Mouse (Mus musculus): ENCODE data around the gene Commd4. TPM values are rescaled to one million over a fixed set of nuclear protein-coding genes. Genes with fewer than 3 reads are reported as not detected.
"Not testable (repeated sequence)": the region's sequence is repeated elsewhere in the genome, so short reads cannot be mapped to it uniquely, and the experiment has no call there.

The Commd4 gene
- 38.6 and 97.6 TPM in 2 replicates for polyA plus RNA-seq (2011; ENCODE audit: insufficient read depth, insufficient read length, low replicate concordance, missing spikeins)

DNA sequence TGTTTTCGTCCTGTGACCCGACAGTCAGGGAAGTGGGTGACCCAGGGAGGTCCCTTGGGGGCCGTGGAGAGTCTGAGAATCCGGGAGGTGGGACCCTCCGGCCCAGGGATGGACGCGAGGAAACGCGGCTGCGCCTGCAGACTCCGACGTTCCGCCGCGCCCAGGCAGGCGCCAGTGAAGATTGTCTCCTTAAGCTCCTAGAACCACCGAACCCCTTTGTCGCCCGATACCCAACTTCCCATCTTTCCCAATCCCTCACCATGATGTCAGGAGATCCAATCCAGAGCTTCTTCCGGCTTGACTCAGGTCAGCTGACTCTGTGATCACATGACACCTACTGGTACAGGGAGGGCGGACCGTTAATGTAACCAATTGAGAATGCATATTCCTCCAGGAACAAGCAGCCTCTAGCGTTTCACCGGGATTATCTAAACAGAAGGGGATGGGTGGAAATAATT is at the start of gene Commd4:
Gene Commd4 (minus strand): TSS at position 319 of the 458 bp plus-strand sequence.
- Histone ChIP-seq H3K27ac (ENCODE audit: control insufficient read depth, insufficient read depth, low read depth, low read length, poor library complexity) (no peak within 1 kb of the TSS), H3K4me1 (ENCODE audit: control insufficient read depth, insufficient read depth, low read length) (peaks cover 2% of the 10 kb centered on the region), H3K4me3 (replicated peaks; ENCODE audit: control insufficient read depth, low read depth, low read length) (peak within 1 kb of the TSS; percentile 74)
- TF ChIP-seq POLR2A (IDR thresholded peaks at IDR 0.05; ENCODE audit: borderline replicate concordance, control insufficient read depth, low read depth, low read length) (no peak; the same call in 1 of the 2 replicates), CTCF (IDR thresholded peaks at IDR 0.05; ENCODE audit: control insufficient read depth, insufficient read depth, low read length) (no peak)
- under 1% methylated on average over 24 of the region's 24 CpGs for WGBS

DNA sequence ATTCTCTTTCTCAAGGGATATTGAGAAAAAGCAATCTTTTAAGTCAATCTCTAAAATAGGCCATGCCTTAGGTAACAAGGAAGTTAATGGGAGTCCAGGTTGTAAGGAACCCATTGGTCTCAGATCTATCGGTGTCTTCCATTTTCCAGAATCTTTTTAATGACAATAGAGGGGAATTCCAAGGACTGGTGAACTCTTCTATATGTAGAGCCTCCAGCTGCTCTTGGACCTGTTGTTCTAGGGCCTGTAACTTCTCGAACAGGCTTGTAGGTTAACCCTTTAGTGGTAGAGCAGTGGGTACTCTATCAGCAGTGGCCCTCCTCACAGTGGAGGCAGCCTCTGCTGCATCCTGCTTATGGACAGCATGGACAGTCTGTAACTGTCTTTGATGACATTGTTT is 48.8 kb upstream of the Commd4 start:
- H3K27ac ChIP-seq (ENCODE audit: control insufficient read depth, insufficient read depth, low read depth, low read length, poor library complexity): no peak overlapping the region
- H3K4me1 ChIP-seq (ENCODE audit: control insufficient read depth, insufficient read depth, low read length): no peaks in the 10 kb centered on the region
- no peak overlapping the region for H3K4me3 ChIP-seq (replicated peaks; ENCODE audit: control insufficient read depth, low read depth, low read length)
- no peak for TF ChIP-seq POLR2A (IDR thresholded peaks at IDR 0.05; ENCODE audit: borderline replicate concordance, control insufficient read depth, low read depth, low read length)
- no peak for TF ChIP-seq CTCF (IDR thresholded peaks at IDR 0.05; ENCODE audit: control insufficient read depth, insufficient read depth, low read length)
- WGBS: 75% methylated on average over 2 of the region's 2 CpGs

DNA sequence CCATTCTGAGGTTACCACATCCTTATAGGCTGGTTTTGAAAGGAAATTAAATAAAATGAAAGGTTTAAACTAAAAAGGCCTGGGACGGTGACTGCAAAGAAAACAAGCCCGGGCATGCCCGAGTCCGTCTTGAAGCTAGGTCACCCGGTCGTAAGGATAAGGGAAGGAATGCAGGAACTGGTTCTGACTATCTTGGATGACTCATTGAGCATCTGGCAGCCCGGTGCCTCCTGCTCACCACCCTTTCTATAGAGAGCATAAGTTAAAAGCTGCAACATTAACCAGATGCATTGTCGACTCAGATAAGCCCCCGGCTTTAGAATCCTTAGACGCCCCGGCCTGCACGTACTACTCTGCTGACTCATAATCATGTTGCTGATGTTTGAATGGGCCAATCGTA is 45.4 kb upstream of the Commd4 start:
- H3K27ac ChIP-seq (ENCODE audit: control insufficient read depth, insufficient read depth, low read depth, low read length, poor library complexity); H3K4me1 ChIP-seq (ENCODE audit: control insufficient read depth, insufficient read depth, low read length); H3K4me3 ChIP-seq (replicated peaks; ENCODE audit: control insufficient read depth, low read depth, low read length): not testable (repeated sequence)
- 66% methylated on average over 13 of the region's 13 CpGs for WGBS

DNA sequence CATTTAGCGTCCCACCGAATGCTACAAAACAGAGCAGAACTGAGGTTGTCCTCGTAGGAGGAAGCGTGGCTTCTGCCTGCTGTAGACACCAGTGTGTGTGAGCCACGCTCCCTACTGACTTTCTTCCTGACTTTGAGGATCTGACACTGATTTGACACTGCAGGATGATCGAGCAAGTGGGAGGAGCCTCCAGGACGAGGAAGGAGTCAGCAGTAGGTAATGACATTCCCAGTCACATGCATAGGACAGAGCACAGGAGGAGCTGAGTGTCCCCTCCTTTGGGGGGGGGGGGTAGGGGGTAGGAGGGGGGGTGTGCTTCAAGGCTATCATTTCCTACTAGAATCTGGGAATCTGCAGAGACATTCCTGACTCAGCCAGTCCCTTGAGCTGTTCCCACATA is 44.9 kb upstream of the Commd4 start:
- no peak for TF ChIP-seq POLR2A (IDR thresholded peaks at IDR 0.05; ENCODE audit: borderline replicate concordance, control insufficient read depth, low read depth, low read length)
- 54% methylated on average over 7 of the region's 7 CpGs for WGBS
- Histone ChIP-seq H3K27ac (ENCODE audit: control insufficient read depth, insufficient read depth, low read depth, low read length, poor library complexity) (no peak overlapping the region), H3K4me3 (replicated peaks; ENCODE audit: control insufficient read depth, low read depth, low read length) (no peak overlapping the region), H3K4me1 (ENCODE audit: control insufficient read depth, insufficient read depth, low read length) (no peaks in the 10 kb centered on the region)

DNA sequence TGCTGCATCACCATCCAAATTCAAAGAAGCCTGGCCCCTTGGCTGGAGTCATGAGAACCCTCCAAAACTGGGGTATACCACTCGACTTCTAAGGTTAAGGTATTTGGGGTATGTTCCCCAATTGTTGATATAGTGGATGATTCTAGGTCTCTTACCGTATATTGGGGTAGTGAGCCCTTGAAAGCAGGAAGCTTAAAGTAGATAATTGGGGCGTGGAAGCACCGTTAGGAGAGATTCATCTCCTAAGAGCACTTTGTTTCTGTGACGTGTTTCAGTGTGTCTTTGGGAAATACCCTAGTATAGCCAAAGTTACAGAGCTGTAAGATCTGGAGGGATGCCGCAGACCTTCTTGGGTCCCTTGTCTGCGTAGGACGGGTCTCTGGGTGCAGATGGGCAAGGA is 39.3 kb upstream of the Commd4 start:
- TF ChIP-seq POLR2A (IDR thresholded peaks at IDR 0.05; ENCODE audit: borderline replicate concordance, control insufficient read depth, low read depth, low read length) (no peak), CTCF (IDR thresholded peaks at IDR 0.05; ENCODE audit: control insufficient read depth, insufficient read depth, low read length) (no peak)
- H3K4me3 ChIP-seq (replicated peaks; ENCODE audit: control insufficient read depth, low read depth, low read length): no peak overlapping the region
- 67% methylated on average over 8 of the region's 8 CpGs for WGBS
- no peak overlapping the region for H3K27ac ChIP-seq (ENCODE audit: control insufficient read depth, insufficient read depth, low read depth, low read length, poor library complexity)
- H3K4me1 ChIP-seq (ENCODE audit: control insufficient read depth, insufficient read depth, low read length): no peaks in the 10 kb centered on the region

DNA sequence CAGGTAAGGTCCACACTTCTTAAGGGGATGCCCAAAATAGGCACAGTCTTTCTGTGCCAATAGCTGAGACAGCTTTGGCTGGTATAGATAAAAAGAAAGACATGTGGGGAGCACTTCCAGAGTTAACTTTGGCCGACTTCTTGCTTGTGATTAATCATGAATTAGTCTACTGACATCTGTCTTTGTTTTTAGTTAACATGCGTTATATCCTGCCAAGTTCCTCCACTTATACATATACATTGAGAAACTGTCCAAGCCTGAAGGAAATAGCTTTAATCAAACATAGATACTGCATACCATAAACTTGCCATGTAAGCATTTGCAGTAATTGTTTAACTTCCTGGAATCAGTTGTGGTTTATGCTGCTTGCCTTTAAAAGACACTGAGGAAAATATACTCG is 38.6 kb upstream of the Commd4 start:
- no peak overlapping the region for H3K4me3 ChIP-seq (replicated peaks; ENCODE audit: control insufficient read depth, low read depth, low read length)
- H3K4me1 ChIP-seq (ENCODE audit: control insufficient read depth, insufficient read depth, low read length): no peaks in the 10 kb centered on the region
- TF ChIP-seq CTCF (IDR thresholded peaks at IDR 0.05; ENCODE audit: control insufficient read depth, insufficient read depth, low read length) (no peak), POLR2A (IDR thresholded peaks at IDR 0.05; ENCODE audit: borderline replicate concordance, control insufficient read depth, low read depth, low read length) (no peak)
- 46% methylated on average over 3 of the region's 3 CpGs for WGBS
- no peak overlapping the region for H3K27ac ChIP-seq (ENCODE audit: control insufficient read depth, insufficient read depth, low read depth, low read length, poor library complexity)

DNA sequence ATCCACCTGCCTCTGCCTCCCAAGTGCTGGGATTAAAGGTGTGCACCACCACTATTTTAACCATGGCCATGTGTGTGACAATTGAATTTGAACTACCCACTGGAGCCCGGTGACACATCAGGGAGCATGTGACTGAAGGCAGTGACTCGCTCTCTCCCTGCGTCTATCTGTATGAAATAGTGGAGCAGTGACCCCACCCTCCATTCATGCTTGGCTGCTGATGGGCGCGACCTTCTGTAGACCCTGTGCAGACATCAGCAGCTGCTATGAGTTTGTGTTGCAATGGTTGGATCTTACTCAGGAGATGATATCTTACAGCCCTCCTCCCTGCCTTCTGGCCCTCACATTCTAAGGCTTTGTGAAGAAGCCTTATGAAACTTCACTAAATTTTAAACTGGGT is 10.3 kb upstream of the Commd4 start:
- H3K4me1 ChIP-seq (ENCODE audit: control insufficient read depth, insufficient read depth, low read length): no peaks in the 10 kb centered on the region
- no peak overlapping the region for H3K4me3 ChIP-seq (replicated peaks; ENCODE audit: control insufficient read depth, low read depth, low read length)
- H3K27ac ChIP-seq (ENCODE audit: control insufficient read depth, insufficient read depth, low read depth, low read length, poor library complexity): no peak overlapping the region
- 81% methylated on average over 5 of the region's 5 CpGs for WGBS
- TF ChIP-seq POLR2A (IDR thresholded peaks at IDR 0.05; ENCODE audit: borderline replicate concordance, control insufficient read depth, low read depth, low read length) (no peak), CTCF (IDR thresholded peaks at IDR 0.05; ENCODE audit: control insufficient read depth, insufficient read depth, low read length) (no peak)

DNA sequence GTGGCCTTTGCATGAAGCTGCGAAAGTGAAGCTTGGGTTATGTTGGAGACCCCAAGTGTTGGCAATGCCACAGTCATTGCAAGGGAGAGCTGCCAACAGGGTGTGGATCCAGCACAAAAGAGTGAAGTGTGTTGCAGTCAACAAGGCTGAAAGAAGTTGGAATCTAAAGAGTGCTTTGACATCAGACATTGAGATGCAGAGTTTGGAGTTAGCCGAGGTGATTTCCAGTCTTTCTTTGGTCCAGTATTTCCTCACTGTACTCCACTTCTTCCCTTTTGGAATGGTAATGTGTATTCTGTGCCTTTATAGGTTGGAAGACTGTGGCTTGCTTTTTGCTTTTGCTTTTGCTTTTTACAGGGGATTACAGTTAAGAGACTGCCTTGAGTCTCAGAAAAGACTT is 8.0 kb upstream of the Commd4 start:
- 91% methylated on average over 2 of the region's 2 CpGs for WGBS
- Histone ChIP-seq H3K27ac (ENCODE audit: control insufficient read depth, insufficient read depth, low read depth, low read length, poor library complexity) (no peak overlapping the region), H3K4me3 (replicated peaks; ENCODE audit: control insufficient read depth, low read depth, low read length) (no peak overlapping the region), H3K4me1 (ENCODE audit: control insufficient read depth, insufficient read depth, low read length) (no peaks in the 10 kb centered on the region)
- no peak for TF ChIP-seq CTCF (IDR thresholded peaks at IDR 0.05; ENCODE audit: control insufficient read depth, insufficient read depth, low read length)
- TF ChIP-seq POLR2A (IDR thresholded peaks at IDR 0.05; ENCODE audit: borderline replicate concordance, control insufficient read depth, low read depth, low read length): no peak

DNA sequence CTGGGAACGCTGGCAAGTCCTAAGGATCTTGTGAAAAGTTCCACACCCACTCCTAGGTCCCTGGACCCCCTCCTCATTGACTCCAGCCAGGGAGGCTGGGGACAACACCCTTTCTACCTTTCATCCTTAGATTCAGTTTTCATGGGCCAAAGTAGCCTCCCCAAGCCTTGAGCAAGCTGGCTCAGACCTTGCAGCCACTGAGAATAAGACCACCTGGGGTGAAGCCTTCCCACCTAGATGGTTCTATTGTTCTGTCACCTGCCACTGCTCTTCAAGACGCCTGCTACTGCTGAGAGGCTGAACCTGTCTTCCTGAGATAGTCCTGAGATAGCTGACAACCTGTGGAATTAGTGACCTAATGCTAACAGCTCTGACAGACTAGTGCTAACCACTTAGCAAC is 5.0 kb upstream of the Commd4 start:
- TF ChIP-seq CTCF (IDR thresholded peaks at IDR 0.05; ENCODE audit: control insufficient read depth, insufficient read depth, low read length): no peak
- TF ChIP-seq POLR2A (IDR thresholded peaks at IDR 0.05; ENCODE audit: borderline replicate concordance, control insufficient read depth, low read depth, low read length): no peak
- Histone ChIP-seq H3K27ac (ENCODE audit: control insufficient read depth, insufficient read depth, low read depth, low read length, poor library complexity) (no peak overlapping the region), H3K4me1 (ENCODE audit: control insufficient read depth, insufficient read depth, low read length) (no peaks in the 10 kb centered on the region), H3K4me3 (replicated peaks; ENCODE audit: control insufficient read depth, low read depth, low read length) (no peak overlapping the region)
- 55% methylated on average over 2 of the region's 2 CpGs for whole genome bisulfite sequencing

All from bone marrow, adult 2 months (tissue).